Mouse (Mus musculus): ENCODE results near the gene Sfmbt1.
A peak's percentile ranks its signal among the peaks of the same experiment; 100 is the strongest.
"Not testable (repeated sequence)": the region's sequence is repeated elsewhere in the genome, so short reads cannot be mapped to it uniquely, and the experiment has no call there.

Sfmbt1 gene

GRCm38 (mm10) chr14:30718696-30719095 is 4.0 kb downstream of the Sfmbt1 start:
- DNase-seq: not testable (repeated sequence)

- no peak for DNase-seq
Measured at GRCm38 (mm10) chr14:30719514-30719913, 4.9 kb downstream of the Sfmbt1 start.

- DNase-seq: no peak
Measured at GRCm38 (mm10) chr14:30721850-30722249, 7.2 kb downstream of the Sfmbt1 start.

GRCm38 (mm10) chr14:30722406-30722805 is 7.8 kb downstream of the Sfmbt1 start:
- DNase-seq: no peak

- no peak for DNase-seq
Measured at GRCm38 (mm10) chr14:30731896-30732295, 17.2 kb downstream of the Sfmbt1 start.

GRCm38 (mm10) chr14:30734665-30735064 is 20.0 kb downstream of the Sfmbt1 start:
- DNase-seq: no peak

GRCm38 (mm10) chr14:30735810-30736209 is 21.2 kb downstream of the Sfmbt1 start:
- no peak for DNase-seq

- no peak for DNase-seq
Measured at GRCm38 (mm10) chr14:30736413-30736812, 21.8 kb downstream of the Sfmbt1 start.

GRCm38 (mm10) chr14:30743891-30744290 is 29.2 kb downstream of the Sfmbt1 start:
- no peak for DNase-seq

- no peak for DNase-seq
Measured at GRCm38 (mm10) chr14:30746160-30746559, 31.5 kb downstream of the Sfmbt1 start.

- no peak for DNase-seq
Measured at GRCm38 (mm10) chr14:30757239-30757638, 42.6 kb downstream of the Sfmbt1 start.

- DNase-seq: no peak
Measured at GRCm38 (mm10) chr14:30761211-30761610, 46.6 kb downstream of the Sfmbt1 start.

GRCm38 (mm10) chr14:30762131-30762903 is 47.7 kb downstream of the Sfmbt1 start:
- no peak for DNase-seq

- DNase-seq: no peak
Measured at GRCm38 (mm10) chr14:30762904-30763568, 48.4 kb downstream of the Sfmbt1 start.

GRCm38 (mm10) chr14:30784614-30785013 is 70.0 kb downstream of the Sfmbt1 start:
- DNase-seq: no peak

- DNase-seq: no peak
Measured at GRCm38 (mm10) chr14:30789471-30789870, 74.8 kb downstream of the Sfmbt1 start.

- no peak for DNase-seq
Measured at GRCm38 (mm10) chr14:30792871-30793270, 78.2 kb downstream of the Sfmbt1 start.

GRCm38 (mm10) chr14:30801756-30802155 is 87.1 kb downstream of the Sfmbt1 start:
- no peak for DNase-seq

- DNase-seq: no peak
Measured at GRCm38 (mm10) chr14:30821136-30821535, 106.5 kb downstream of the Sfmbt1 start.

GRCm38 (mm10) chr14:30824456-30824995 is 109.9 kb downstream of the Sfmbt1 start:
- DNase-seq: no peak

GRCm38 (mm10) chr14:30825021-30825475 is 110.4 kb downstream of the Sfmbt1 start:
- no peak for DNase-seq

GRCm38 (mm10) chr14:30825476-30826131 is 111.0 kb downstream of the Sfmbt1 start, which contains the start of gene Tmem110:
Gene Tmem110, plus strand, starts transcription at chr14:30825590.
- peak; percentile 91 for DNase-seq

All from cerebellum, adult 9-11 months (tissue).